Mouse (Mus musculus) left cerebral cortex, postnatal 25 days (tissue): Measurements from ENCODE around the gene Vps52. TPM values are rescaled to one million over a fixed set of nuclear protein-coding genes. Genes with fewer than 3 reads are reported as not detected.
A peak's percentile ranks its signal among the peaks of the same experiment; 100 is the strongest.
"Not testable (repeated sequence)": the region's sequence is repeated elsewhere in the genome, so short reads cannot be mapped to it uniquely, and the experiment has no call there.

ENCODE experiments used
- DNase-seq, 2 experiments: peaks; one replicate each; pipeline ENCODE4 v3.0.0; 2022; ENCODE audit warnings: low spot score in 2 of 2, mixed read lengths in 1 of 2
- intact Hi-C: fragments of 180-260 bp; cut with DNase I; formaldehyde crosslinking; loops from one replicate; pipeline ENCODE4 v1.15.1; 2025
- total RNA-seq, 2 experiments: library from RNA; stranded (reverse); gene quantifications; 2 replicates each; pipeline ENCODE4 v1.2.3; 2021

The Vps52 gene
- total RNA-seq, 2 experiments from 2014 or later: 78.4 to 81.9 TPM

DNA sequence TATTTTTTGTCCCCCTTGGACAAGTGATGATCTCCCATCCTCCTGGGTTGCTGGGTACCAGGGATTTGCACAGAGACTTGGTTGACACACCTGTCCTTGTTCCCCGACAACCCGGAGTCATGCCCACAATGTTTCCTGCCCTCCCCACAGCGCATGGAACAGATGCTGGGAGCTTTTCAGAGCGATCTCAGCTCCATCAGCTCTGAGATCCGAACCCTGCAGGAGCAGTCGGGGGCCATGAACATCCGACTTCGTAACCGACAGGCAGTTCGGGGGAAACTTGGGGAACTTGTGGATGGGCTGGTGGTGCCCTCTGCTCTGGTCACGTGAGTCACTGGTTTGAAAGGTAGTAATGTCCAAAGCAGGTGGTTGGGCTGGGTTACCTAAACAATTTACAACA is 2.8 kb downstream of the Vps52 start:
- DNase-seq: no peak
- intact Hi-C loops: loop anchor here (5.0 kb wide), 2 partner anchors 1334 to 1389 kb away; no protein-coding TSS in a partner anchor

- intact Hi-C loops: loop anchor here (5.0 kb wide), 2 partner anchors 1333 to 1388 kb away; no protein-coding TSS in a partner anchor
- no peak for DNase-seq
Observed at GRCm38 (mm10) chr17:33959135-33959534, 3.5 kb downstream of the Vps52 start.

DNA sequence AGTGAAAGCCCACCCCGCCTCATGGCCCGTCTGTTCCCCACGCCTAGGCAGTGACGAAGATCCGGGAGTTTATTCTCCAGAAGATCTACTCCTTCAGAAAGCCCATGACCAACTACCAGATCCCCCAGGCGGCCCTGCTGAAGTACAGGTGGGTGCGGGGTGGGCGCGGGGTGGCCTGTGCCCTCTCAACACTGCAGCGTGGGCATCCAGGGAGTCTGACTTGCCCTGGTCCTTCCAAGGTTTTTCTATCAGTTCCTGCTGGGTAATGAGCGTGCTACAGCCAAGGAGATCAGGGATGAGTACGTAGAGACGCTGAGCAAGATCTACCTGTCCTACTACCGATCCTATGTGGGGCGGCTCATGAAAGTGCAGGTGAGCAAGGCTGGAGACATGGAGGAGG is 4.3 kb downstream of the Vps52 start:
- intact Hi-C loops: loop anchor here (1.0 to 5.0 kb wide), 3 partner anchors 1319 to 1387 kb away; no protein-coding TSS in a partner anchor

DNA sequence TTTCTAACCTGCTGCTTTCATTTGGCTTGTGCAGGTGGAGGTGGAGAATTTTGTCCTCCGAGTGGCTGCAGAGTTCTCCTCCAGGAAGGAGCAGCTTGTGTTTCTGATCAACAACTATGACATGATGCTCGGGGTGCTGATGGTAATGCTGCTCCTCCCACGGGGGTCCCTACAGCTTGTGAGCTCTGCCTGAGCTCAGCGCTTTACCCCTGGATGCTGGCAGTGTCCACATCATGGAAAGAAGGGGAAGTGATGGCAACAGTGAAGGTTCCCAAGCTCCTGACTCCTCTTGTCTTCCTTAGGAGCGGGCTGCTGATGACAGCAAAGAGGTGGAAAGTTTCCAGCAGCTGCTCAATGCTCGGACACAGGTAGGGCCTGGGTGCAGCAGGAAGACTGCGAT is 7.3 kb downstream of the Vps52 start:
- intact Hi-C loops: no loop called here
- no peak for DNase-seq

More for the DNA sequence above, 4.3 kb downstream of the Vps52 start:
- no peak for DNase-seq

DNA sequence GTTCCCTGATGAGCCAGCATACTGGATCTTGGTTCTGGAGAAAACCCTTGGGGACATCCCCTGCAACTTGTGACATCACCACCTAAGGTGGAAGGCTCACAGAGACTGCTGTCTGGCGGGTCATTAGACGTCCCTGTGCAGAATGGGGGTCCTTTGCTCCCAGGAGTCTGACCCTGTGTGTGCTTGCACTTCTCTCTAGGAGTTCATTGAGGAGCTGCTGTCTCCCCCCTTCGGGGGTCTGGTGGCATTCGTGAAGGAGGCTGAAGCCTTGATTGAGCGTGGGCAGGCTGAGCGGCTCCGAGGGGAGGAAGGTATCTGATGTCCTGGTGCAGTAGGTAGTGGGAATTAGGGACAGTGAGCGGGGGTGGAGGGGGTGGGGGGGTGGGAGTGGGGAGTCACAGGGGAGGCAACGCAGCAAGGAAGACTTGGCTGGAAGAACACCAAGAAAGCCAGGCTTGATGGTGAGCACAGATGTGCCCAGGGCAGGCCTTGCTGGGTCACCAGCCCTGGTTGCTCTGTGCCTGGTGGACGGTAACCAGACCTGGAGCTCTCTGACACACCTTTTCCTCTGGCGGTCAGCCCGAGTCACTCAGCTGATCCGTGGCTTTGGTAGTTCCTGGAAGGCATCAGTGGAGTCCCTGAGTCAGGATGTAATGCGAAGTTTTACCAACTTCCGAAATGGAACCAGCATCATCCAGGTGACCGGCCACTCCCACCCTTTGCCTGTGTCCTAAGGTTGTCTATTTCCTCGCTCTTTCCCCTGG is 9.7 kb downstream of the Vps52 start:
- no peak for DNase-seq
- intact Hi-C loops: no loop called here

- no peak for DNase-seq
- intact Hi-C loops: loop anchor here (1.0 kb wide), 1 partner anchor 1336 kb away; no protein-coding TSS in a partner anchor
Observed at GRCm38 (mm10) chr17:33965846-33966550, 10.4 kb downstream of the Vps52 start.

GRCm38 (mm10) chr17:33968489-33968888 is 12.9 kb downstream of the Vps52 start:
- intact Hi-C loops: loop anchor here (1.0 kb wide), 1 partner anchor 23 kb away; no protein-coding TSS in a partner anchor
- DNase-seq: peak; percentile 71 to 78

DNA sequence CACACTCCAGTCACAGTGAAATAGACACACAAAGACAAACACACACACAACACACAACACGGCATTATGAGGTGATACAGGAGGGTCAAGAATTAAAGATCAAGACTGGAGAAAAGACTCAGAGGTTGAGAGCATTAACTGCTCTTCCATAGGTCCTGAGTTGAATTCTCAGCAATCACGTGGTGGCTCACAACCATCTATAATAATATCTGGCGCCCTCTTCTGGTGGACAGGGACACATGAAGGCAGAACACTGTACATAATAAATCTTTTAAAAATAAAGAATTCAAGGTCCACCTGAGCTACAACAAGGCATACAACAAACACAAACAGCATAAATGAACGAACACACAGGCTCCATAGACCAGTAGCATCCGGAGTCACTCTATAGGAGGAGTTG is 13.3 kb downstream of the Vps52 start:
- intact Hi-C loops: loop anchor here (1.0 kb wide), 1 partner anchor 22 kb away; no protein-coding TSS in a partner anchor
- no peak for DNase-seq

DNA sequence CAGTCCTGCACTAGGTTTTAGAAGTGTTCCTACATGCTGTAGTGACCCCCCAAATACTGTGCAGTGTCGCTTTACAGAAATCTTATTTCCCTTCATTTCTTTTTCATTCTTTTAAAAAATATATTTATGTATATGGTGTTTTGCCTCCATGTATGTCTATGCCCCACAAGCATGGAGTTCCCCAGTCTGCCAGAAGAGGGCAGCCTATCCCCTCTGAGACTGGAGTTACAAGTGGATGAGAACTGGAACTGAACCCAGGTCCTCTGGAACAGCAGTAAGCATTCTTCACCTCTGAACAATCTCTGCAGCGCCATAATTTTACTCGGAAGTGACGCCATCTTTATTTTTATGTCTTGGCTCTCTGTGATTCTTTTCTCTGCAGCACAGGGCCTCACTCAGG is 13.8 kb downstream of the Vps52 start:
- DNase-seq: no peak
- intact Hi-C loops: no loop called here

GRCm38 (mm10) chr17:33972691-33973090 is 17.1 kb downstream of the Vps52 start:
- DNase-seq: no peak
- intact Hi-C loops: loop anchor here (5.0 kb wide), 1 partner anchor 40 kb away; no protein-coding TSS in a partner anchor

DNA sequence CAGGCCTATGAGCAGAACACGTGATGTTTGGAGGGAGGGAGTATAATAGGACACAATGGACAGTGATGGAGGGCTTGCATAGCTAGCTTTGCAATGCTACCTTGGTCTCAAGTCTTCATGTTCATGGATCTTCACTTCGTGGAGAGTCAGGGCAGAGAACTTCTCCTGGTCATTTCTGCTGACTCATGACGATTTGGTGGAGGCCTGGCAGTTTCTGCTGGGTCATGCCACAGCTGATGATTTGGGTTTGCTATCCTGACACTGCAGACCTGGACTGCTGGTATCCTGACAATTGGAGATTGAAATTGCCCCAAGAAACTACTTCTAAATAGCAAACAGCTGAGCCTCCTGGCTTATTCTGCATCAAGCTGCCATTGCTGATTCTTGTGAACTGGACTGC is 18.0 kb downstream of the Vps52 start:
- intact Hi-C loops: loop anchor here (5.0 kb wide), 1 partner anchor 39 kb away; no protein-coding TSS in a partner anchor
- no peak for DNase-seq

GRCm38 (mm10) chr17:33977861-33978557 is 22.4 kb downstream of the Vps52 start:
- no peak for DNase-seq

GRCm38 (mm10) chr17:33978631-33979031 is 23.0 kb downstream of the Vps52 start:
- peak in 1 of 2 experiments; percentile 49 for DNase-seq
- intact Hi-C loops: no loop called here

More at GRCm38 (mm10) chr17:33977861-33978557, 22.4 kb downstream of the Vps52 start:
- intact Hi-C loops: no loop called here

DNA sequence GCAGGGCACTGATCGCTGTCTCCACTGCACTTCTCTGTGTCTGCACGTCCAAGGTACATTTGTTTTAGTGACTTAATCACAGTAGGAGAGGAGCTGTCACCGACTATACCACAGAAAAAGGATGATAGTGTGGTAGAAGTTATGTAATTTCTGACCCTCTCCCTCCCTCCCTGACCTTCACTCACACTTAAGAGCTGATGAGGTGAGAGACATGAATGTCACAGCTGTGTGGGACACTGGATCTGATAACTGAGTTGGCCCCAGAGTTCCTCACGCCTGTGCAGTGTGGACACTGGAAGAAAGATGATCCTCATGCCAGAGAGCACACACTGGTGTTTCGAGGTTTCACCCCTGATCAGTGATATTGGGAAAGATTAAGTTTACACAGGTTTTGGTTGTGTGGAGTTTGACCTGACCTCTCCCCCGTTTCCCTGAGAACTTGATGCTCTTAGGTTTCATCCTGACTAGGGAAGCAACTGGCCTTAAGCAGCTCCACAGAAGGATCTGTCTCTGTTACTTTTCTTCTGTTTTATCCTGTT is 24.0 kb downstream of the Vps52 start:
- DNase-seq: no peak
- intact Hi-C loops: no loop called here

GRCm38 (mm10) chr17:33980181-33981035 is 24.8 kb downstream of the Vps52 start:
- DNase-seq: no peak
- intact Hi-C loops: no loop called here

GRCm38 (mm10) chr17:33981192-33981909 is 25.7 kb downstream of the Vps52 start:
- peak; percentile 86 to 95 for DNase-seq
- intact Hi-C loops: not testable (repeated sequence)

DNA sequence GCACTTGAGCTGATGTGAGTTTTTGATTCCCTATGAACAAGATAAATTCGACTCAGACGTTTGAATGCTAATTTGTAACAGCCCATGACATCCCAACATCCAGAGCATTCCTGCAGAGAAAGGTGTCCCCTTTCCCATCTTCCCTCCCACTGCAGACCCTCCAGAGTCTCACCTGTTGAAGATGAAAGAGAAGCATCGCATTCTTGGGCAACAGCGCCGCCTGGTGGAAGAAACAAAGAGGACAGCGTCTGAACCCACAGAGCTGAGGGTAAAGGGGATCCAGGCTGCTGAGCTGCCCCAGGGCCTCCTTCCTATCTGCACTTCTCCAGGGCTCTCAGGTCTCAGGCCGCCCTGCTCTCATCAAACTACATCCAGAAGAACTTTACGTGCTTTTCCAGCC is 26.5 kb downstream of the Vps52 start:
- peak in 1 of 2 experiments; percentile 47 for DNase-seq
- intact Hi-C loops: not testable (repeated sequence)
